Mouse (Mus musculus) inflammation-experienced regulatory T-cells, adult 6 months (primary cell): ENCODE results near the gene Prkaa1. TPM values are rescaled to one million over a fixed set of nuclear protein-coding genes. Genes with fewer than 3 reads are reported as not detected.
A peak's percentile ranks its signal among the peaks of the same experiment; 100 is the strongest.
"Not testable (repeated sequence)": the region's sequence is repeated elsewhere in the genome, so short reads cannot be mapped to it uniquely, and the experiment has no call there.

Experiments used
- ATAC-seq: one replicate; pipeline ENCODE4 v1.8.0; 2017
- polyA plus RNA-seq, 3 experiments: library from polyadenylated mRNA; unstranded; fragments of 100-300 nt; shearing (Covaris generic); gene quantifications; one replicate each; pipeline ENCODE4 v1.2.1; 2017

The Prkaa1 gene
- polyA plus RNA-seq, 3 experiments from 2014 or later: 18.1 to 22.5 (median 21.9) TPM

DNA sequence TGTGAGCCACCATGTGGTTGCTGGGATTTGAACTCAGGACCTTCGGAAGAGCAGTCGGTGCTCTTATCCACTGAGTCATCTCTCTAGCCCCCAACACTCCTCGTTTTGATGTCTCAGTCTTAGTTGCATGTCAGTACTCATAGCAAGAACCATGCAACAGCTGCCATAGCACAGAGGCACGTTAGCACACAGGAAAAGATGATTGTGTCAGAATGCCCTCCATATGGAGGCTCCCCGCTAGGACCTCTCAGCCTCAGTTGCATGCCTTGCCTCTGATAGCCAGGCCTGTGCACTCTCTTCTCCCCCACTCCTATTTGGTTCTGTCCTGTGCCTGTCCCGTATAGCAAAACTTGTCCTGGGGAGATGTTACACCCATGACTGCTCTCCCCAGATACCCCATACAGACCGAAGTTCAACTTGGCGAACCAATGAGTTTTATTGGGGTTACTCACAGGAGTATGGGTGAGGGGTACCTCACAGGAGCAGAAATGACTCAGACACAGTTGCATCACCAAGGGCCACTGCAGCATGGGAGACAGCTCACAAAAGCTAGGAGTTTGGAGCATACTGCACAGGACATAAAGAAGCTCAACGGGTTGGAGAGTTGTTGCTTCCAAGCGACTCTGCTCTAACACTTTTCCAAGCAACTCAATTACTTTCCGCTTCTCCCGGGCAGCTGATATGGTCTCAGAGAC is 14.4 kb upstream of the Prkaa1 start:
- ATAC-seq: no peak

DNA sequence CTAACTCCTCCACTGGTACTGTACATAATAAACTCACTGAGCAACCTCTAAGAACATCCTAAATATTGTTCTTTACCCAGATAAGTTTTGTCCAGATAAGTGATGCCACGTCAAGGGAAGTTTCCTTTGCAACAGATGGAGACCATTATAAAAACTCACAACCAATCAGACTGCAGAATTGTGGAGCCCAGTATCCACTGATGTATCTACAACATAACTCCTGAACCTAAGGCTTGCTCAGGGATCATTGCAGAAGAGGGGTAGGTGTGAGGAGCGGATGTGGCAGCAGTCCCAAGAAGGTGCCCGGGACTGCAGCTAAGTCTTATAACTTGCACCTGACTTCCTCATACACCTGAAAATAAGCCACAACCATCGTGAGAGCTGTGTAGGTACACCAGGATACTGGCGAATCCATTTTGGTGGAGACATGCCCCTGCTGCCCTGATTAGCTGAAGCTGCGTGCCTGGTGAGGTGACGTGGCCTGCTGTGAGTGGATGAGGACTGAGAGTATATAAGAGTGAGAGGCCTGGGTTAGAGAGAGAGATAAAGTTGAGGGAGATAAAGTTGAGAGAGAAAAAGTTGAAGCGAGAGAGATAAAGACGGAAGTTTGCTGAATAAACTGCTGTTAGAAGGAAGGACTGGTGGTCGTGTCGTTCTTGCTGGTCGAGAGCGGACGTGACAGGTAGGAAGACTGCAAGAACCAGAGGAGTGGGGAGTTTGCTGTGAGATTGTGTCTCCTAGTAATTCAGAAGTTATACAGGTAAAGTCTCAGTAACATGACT is 12.6 kb upstream of the Prkaa1 start:
- not testable (repeated sequence) for ATAC-seq

DNA sequence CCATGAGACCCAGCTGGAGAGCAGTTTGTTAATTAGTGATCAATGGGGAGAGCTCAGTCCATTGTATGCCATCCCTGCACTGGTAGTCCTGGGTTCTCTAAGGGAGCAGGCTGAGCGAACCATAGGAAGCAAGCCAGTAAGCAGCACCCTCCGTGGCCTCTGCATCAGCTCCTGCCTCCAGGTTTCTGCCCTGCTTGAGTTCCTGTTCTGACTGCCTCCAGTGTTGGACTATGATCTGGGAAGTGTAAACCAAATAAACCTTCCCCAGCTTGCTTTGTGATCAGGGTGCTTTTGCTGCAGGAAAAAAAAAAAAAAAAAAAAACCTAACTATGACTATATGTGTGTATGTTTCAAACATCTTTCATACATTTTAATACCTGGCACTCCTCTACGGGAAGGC is 10.4 kb upstream of the Prkaa1 start:
- no peak for ATAC-seq

DNA sequence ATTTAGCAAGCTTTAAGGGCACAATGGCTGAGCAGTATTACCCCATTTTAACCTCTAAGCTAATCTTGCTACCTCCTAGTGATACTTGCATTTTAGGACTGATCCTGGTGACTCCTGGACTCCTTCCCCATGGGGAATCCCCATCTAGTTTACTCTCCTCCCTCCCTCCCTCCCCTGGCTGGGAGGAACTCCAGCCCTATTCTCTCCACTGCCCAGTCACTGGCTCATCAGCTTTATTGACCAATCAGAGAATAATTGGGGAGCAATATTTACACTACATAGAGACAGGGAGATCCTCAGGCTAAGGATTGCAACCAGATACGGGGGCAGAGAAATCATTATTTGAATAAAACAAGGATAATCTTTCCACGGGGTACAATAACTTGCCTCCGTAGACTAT is 9.5 kb upstream of the Prkaa1 start:
- no peak for ATAC-seq

DNA sequence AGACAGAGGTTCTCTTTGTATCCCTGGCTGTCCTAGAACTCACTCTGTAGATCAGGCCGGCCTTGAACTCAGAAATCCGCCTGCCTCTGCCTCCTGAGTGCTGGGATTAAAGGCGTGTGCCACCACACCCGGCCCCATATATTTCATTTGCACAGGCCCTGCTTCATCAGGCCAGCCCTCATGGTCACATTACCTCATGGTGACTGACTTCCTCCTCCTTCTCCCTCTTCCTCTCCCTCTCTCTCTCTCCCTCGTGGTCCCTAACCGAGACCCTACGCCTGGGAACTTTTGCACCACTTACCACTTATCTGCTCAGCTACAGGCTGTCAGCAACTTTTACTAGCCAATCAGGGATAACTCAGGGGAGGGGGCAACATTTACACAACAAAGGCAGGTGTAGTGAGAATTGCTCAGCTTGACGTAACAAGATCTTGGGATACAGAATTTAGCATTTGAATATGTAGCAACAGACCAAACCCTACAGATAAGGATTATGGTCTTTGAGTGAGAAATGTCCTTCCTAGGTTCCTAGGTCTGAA is 8.6 kb upstream of the Prkaa1 start:
- ATAC-seq: no peak

DNA sequence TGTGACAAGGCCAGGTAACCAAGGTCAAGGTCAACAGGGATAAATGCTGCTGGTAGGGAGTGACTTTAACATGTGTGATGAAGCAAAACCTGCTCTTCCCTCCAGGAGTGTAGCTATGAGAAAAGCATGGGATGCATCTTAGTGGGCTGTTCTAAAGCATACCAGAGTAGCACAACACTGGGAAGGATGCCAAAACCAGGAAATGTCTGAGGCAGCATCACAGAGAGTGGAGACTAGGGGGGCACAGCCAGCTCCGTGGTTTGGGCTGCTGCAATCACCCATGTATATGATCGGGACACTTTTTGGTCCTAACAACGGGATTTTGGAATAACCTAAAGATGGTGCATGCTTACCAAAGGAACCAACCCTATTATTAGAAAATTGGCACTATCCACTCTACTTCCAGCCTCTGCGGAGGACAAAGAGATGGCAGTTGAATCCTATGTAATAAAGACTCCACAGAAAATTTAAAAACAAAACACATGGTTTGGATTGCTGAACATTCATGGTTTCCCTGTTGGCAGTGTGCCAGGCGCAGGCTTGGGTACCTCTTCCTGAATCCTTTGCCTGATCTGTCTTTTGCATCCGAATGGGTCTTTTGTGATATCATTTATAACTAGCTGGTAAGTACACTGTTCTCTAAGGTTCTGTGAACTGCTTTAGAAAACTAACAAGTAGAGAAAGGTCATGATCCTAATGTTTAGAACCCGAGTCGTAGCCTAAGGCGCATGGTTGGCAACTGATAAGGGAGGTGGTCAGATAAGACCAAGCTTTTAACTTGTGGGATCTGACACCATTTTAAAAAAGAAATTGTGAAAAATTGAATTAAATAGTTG is 5.4 kb upstream of the Prkaa1 start:
- no peak for ATAC-seq

DNA sequence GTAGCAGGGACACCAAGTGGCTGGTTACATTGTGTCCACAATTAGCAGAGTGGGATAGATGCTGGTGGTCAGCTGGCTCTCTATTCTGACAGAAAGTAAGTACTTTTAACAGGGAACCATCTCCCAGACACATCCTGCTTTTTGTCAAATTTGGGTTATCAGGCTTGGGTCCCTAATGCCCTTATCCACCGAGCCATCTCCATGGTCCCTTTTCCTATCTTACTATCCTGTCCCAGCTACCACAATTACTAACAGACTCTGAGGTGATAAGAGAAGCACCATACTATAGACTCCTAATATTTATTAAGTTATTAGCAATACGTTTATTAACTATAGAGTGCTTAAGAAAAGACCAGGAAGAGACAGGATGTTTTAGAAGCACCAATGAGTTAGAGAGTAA is 4.3 kb upstream of the Prkaa1 start:
- no peak for ATAC-seq

DNA sequence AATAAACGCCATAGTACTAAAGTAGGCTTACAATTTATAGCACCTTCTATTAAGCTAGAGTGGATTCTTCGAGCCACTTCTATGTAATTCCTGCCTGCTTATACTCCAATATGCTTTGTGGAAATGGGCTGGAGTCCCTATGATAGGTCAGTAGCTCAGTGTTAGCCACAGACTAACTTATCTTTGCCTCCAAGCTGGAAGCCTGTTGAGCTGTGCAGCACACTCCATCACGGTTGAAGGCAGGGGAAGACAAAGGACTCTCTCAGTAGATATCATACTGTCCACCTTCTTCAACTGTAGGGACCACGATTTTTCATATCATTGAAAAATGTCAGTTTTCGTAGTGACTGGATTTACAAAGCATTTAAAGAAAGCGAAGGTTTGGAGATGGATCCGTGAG is 3.8 kb upstream of the Prkaa1 start:
- ATAC-seq: no peak

DNA sequence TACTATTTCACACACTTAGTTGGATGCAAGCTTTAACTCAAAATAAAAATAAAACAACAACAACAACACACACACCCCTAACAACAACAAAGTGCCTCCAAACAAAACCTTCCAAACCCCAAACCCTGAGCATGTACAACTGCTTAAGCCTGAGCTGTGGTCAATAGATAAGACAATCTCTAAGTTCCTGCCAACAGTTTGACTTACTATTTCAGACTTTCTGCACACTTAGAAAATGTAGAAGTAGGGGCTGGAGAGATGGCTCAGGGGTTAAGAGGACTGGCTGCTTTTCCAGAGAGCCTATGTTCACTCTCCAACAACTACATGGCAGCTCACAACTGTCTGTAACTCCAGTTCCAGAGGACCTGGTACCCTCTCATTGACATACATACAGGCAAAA is 3.3 kb upstream of the Prkaa1 start:
- ATAC-seq: no peak

DNA sequence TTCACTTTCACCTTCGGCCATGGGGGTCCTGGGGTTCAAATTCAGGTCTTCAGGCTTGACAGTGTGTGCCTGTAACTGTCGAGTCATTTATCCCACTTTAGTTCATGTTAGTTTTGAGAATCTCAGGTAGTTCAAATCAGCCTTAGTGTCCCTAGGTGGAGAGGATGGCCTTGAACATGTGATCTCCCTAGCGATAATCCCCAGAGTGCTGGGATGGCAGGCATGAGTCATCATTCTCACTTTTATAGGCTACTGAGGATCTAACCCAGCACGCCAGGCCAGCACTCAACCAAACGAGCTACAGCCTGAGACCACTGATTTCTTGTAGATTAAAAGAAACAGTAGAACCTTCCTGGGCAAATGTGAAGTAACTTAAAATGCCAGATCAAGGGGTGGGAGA is 1.6 kb upstream of the Prkaa1 start:
- ATAC-seq: no peak

DNA sequence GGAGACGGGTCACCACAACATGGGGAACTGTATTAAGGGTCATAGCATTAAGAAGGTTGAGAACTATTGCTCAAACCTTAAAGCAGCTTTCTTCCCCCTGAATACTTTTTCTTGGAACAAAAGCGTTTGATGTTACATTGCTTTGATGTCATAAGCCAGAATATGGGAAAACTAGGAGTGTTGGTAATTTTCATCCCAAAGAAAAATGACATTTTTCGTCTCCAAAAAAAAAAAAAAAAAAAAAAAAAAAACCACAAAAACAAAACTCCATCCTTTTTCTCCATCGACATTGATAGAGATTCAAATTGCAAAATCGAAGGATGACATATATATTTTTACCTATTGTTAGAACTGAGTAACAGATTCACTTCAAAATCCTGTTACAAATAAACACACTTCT is 947 bp upstream of the Prkaa1 start:
- no peak for ATAC-seq

DNA sequence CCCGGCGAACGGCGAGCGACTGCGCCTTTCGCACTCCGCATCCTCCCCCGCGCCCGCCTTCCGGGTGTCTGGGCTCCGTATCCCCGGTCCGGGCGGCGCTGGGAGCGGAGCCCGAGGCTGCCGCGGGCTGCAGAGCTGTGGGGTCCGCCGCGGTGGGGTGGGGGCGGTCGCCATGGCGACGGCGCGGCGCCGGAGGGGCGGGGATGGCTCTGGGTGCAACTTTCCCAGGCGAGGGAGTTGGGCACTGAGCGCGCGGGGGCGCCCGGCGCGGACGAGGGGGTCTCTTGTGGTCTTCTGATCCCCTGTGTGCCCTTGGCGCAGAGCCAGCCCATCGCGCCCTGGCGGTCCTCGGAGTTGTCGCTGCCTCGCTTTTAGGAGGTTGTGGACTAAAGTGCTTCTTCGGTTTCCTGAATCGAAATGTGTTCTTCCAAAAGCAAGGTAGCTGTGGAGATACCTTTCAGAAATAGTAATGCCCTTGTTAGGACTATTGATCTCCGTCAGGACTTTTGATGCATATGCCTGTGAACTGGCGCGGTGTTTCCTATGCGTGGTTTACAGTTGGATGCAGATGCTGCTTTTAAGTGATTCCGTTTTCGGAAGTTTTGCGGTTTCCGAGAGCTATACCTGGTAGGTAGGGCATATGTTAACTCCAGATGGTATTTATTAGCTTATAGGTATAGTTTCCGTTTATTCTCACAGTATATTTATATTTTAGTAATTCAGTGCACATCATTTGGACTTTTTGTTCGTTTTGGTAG is 539 bp downstream of the Prkaa1 start:
- peak; percentile 22 for ATAC-seq

DNA sequence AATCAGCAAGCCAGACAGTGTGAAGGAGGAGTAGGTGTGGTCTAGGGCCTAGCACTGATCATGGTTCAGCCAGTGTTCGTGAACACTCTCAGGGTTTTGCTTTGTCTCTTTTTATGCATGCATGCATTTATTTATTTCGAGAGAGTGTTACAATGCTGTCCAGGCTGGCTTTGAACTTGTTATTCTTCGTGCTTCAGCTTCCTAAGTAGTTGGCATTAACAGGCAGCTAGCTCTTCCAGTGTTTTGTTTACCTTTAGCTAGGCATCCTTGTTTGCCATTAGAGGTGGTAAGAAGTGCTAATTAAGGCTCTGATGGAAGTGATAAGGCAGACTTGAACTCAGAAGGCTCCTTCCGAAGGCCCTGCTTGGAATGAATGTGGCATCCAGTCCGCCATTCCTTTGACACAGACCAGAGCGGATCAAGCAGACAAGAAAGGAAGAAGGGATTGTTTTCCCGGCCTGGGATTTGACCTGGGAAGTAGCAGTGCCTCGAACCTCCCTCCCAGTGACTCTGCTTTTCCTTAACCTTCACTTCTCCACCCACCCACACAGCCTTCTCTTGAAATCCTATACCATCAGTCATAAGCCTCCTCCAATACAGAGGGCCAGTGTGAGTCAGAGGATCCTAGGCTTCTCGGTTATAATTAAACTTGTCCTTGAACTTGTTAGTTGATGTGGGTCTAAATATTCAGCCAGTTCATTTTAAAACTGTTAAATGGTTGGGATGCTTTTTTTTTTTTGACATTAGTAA is 1.7 kb downstream of the Prkaa1 start:
- no peak for ATAC-seq

DNA sequence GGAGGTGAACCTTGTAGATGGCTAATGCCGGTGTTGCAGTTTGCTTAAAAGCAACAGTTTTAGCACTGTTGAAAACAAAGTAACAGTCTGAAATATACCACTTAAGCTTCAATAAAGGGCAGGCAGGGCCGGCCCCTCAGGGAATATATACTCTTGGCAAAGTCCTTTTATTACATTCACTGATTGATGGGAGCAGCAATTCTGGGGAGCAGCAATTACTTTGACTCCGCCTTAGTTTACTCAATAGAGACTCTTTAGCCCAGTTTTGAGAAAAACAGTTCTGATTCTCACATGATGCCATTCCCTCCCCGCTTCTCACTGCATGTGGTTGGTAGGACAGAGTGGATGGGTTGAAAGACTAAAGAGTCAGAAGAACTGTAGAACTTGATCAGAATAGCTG is 5.5 kb downstream of the Prkaa1 start:
- ATAC-seq: no peak

DNA sequence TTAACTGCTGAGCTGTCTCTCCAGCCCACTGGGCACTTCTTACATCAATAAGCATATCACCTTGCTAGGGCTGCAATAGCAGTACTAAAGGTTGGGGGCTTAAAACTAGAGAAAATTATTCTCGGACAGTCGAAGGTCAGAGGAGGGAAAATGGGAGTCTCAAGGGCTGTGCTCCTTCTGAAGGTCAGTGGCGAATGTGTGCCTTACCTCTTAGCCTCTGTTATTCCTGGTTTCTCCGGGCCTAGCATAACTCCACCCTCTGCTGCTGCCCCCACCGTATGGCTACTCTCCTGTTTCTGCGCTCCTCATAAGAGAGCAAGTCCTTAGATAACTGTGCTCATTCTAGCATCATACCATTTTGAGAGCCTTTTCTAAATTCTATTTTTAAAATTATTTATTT is 8.5 kb downstream of the Prkaa1 start:
- no peak for ATAC-seq

DNA sequence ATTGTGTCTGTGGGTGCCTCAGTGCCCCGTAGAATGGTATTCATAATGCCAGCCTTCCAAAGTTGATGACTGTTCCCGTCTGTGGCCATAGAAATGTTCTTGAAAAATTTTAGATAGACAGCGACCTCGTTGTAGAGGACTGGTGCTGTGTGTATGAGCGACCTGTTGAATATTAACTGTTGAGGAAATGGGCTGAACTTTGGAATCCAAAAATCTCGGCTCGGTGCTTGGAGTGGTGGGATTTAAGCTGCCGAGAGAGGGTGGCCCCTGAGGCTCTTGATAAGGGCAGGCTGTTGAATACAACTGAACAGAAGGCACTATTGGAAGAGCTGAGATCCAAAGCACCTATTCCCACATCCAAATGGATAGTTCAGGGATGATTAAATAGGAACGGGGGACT is 11.0 kb downstream of the Prkaa1 start:
- no peak for ATAC-seq

DNA sequence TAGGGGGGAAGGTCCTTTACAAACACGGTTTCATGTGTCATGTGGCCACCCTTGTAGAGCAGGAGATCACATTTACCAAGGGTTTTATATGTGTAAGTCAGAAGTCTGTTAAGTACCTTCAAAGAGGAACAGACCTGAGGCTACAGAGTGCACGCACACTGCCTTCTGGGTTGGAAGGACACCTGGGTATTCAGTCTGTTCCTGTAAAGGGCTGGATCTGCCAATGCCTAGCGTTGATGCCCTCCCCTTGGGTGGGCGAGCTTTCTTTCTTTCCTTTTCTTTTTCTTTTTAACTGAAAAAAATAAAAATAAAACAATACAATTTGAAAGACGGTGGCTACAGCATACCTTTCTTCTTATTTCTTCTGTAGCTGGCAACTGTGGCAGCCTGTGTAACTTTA is 11.4 kb downstream of the Prkaa1 start:
- no peak for ATAC-seq

DNA sequence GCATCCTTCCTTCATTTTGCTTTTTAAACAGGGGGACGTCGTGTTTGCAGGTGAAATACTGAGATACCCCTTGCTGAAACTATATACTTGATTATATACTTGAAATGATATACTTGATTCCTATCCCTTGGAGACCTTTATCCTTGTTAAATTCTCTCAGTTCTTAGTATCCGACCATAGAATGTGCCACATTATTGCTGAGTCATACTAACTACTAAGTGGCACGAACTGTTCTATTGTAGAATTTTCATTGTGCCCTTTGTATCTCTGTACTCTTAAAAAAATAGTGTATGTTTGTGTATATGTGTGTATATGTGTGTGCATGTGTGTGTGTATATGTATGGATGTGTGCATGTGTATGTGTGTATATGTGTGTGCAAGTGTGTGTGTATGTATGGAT is 12.7 kb downstream of the Prkaa1 start:
- no peak for ATAC-seq

DNA sequence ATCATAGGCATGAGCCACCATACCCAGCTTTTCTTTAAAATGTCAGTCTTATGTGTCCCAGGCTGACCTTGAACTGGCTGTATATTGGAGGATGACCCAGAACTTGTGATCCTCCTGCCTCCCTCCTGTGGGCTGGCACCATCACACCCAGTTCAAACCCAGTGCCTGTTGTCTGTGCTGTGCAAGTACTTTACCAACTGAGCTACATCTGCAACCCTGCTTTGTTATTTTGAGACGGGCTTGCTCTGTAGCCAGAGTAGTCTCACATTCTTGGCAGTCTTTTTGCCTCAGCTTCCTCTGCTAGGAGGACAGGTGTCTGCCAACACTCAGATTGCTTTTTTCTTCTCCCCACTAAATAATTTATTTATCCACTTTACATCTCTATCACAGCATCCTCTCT is 13.7 kb downstream of the Prkaa1 start:
- no peak for ATAC-seq

DNA sequence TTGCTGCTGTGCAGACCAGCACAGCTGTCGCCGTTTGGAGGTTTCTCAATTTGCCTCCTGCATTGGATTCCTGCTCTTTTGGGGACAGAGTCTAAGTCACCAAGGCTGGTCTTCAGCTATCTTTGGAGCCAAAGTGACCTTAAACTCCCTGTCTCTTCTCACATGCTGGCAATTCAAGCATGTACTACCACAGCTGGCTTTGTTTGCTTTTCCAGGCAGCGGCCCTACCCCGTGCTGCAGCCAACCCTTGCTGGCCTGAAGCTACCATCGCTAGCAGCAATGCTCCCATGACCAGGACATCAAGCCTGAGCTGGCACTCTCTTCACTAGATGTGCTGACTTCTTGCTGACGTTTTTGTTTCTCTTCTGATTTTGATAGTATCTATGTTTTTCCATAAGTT is 15.2 kb downstream of the Prkaa1 start:
- ATAC-seq: no peak

DNA sequence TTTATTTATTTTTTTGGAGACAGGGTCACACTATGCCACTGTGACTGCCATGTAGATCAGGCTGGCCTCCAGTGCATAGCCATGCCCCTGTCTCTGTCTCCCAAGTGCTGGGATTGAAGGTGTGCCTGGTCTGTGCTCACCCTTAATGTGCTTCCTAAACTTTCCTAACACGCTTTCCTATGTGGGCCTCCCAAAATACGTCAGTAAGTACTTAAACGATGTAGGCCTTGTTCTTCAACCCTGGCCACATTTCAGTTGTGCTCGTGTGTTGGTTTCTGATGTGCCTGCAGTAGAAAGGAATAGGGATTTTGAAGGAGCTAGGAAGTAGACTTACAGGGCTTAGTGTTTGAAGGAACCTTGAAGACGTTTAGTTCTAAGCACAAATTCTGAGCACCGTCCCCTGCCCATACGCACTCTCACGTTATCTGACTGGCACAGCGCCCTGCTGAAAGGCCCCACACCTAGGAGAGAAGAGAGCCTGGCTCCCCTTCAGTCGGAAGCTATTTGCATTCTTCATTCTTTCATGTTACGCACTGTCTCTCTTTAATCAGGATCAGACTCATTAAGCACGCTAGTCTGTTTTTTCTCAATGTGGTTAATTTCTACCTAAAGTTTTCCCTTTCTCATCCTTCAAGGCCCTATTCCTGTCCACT is 21.6 kb downstream of the Prkaa1 start:
- no peak for ATAC-seq
